Mouse (Mus musculus) colon, adult 2 months (tissue): ENCODE data around the gene Sergef. TPM values are rescaled to one million over a fixed set of nuclear protein-coding genes. Genes with fewer than 3 reads are reported as not detected.

ENCODE experiments used
- polyA plus RNA-seq: library from polyadenylated mRNA; depleted of rRNA; stranded (reverse); fragments of >200 nt; gene quantifications from 2 replicates; pipeline ENCODE4 v1.2.3, GENCODE M21; 2012; rRNA removed

The Sergef gene
- polyA plus RNA-seq: 7.8 and 11.4 TPM in 2 replicates

GRCm38 (mm10) chr7:46639692-46640031 lies at the start of gene Sergef:
TSS of gene Sergef (minus strand) at chr7:46639807.

GRCm38 (mm10) chr7:46672160-46672672 lies 32.6 kb upstream of the Sergef start, which contains the start of gene Tph1:
TSS of gene Tph1 (minus strand) at chr7:46672537.

GRCm38 (mm10) chr7:46396231-46396927 lies 243.2 kb downstream of the Sergef start, which contains the start of gene Kcnc1:
TSS of gene Kcnc1 (plus strand) at chr7:46396497.

Other genes with a start within 250 kb of the Sergef start
- 0.62 and 0.67 TPM in 2 replicates for gene Kcnc1, start 243.3 kb downstream of the Sergef start, polyA plus RNA-seq
- 4.0 and 5.9 TPM in 2 replicates for gene Tph1, start 32.7 kb upstream of the Sergef start, polyA plus RNA-seq
- 4.9 and 6.1 TPM in 2 replicates for gene Saal1, start 70.9 kb upstream of the Sergef start, polyA plus RNA-seq
- gene Saa3, start 75.9 kb upstream of the Sergef start, polyA plus RNA-seq: 0.43 and 0.90 TPM in 2 replicates
- 0.05 TPM in 1 of 2 replicates, not detected in the other for gene Saa4, start 92.8 kb upstream of the Sergef start, polyA plus RNA-seq
- gene Saa1, start 103.2 kb upstream of the Sergef start, polyA plus RNA-seq: 404 and 570 TPM in 2 replicates
- gene Saa2, start 112.0 kb upstream of the Sergef start, polyA plus RNA-seq: 2.9 and 17.4 TPM in 2 replicates
- 21.3 and 22.3 TPM in 2 replicates for gene Hps5, start 156.3 kb upstream of the Sergef start, polyA plus RNA-seq
- 6.1 and 8.3 TPM in 2 replicates for gene Gtf2h1, start 156.3 kb upstream of the Sergef start, polyA plus RNA-seq
- 720 and 854 TPM in 2 replicates for gene Ldha, start 201.7 kb upstream of the Sergef start, polyA plus RNA-seq
- not detected in 2 replicates for gene Ldhc, start 221.4 kb upstream of the Sergef start, polyA plus RNA-seq